Mouse (Mus musculus): Measurements from ENCODE around the gene Manba.

DNA sequence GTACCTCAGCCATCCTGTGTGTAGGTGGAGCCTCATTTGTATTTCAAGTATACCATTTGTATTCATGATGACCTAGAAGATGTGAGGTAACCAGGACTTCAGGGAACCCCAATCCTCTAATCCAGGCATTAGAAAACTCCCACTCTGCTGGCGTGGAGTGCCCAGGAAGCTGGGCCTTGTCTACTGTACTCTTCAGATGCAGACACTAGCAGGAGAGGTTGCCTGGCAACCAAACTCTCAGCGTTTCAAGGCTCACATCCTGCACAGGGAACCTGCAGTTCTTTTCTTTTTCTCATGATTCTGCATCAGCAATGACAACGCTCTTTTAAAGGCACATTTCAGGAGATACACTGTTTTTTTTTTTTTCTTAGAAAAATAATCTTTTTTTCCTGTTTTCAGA lies 124.8 kb downstream of the Manba start:
- TF ChIP-seq GATA1 (IDR thresholded peaks at IDR 0.05; ENCODE audit: low read length), result no peak
- no peak for TF ChIP-seq TAL1 (IDR thresholded peaks at IDR 0.05; ENCODE audit: low read length)
